Mouse (Mus musculus) liver, adult 2 months (tissue): Measurements from ENCODE around the gene Fn3krp. TPM values are rescaled to one million over a fixed set of nuclear protein-coding genes. Genes with fewer than 3 reads are reported as not detected.

ENCODE experiments used
- DNase-seq: peaks from one replicate; pipeline ENCODE4 v3.0.0-alpha.2; 2011; ENCODE audit warnings: low read depth, low spot score; ENCODE audit errors: extremely low read depth
- H3K27ac ChIP-seq: fragments of 200-500 bp; replicated peaks from 2 replicates; pipeline ENCODE4 v1.5.1; 2012; ENCODE audit warnings: low read depth, mild to moderate bottlenecking, control low read depth, inconsistent platforms, low read length; ENCODE audit not compliant: insufficient read depth
- H3K27me3 ChIP-seq: fragments of 200-500 bp; 2 replicates; pipeline ENCODE4 v1.6.1; 2012; ENCODE audit warnings: mild to moderate bottlenecking, moderate library complexity, low read length, inconsistent platforms; ENCODE audit not compliant: control insufficient read depth, insufficient read depth
- H3K36me3 ChIP-seq: fragments of 200-500 bp; 2 replicates; pipeline ENCODE4 v1.6.1; 2012; ENCODE audit warnings: low read length, inconsistent platforms; ENCODE audit not compliant: control insufficient read depth, insufficient read depth
- H3K4me1 ChIP-seq: fragments of 200-500 bp; 2 replicates; pipeline ENCODE4 v1.6.1; 2011; ENCODE audit warnings: low read length; ENCODE audit not compliant: control insufficient read depth, insufficient read depth
- H3K4me3 ChIP-seq: fragments of 200-500 bp; 2 replicates; pipeline ENCODE4 v1.5.1; 2011; ENCODE audit warnings: low read depth, mild to moderate bottlenecking, control low read depth, low read length, moderate library complexity; ENCODE audit not compliant: insufficient read depth
- H3K79me2 ChIP-seq: fragments of 200-500 bp; 2 replicates; pipeline ENCODE4 v1.6.1; 2012; ENCODE audit warnings: inconsistent platforms, mild to moderate bottlenecking, low read length, moderate library complexity; ENCODE audit not compliant: control insufficient read depth, insufficient read depth
- H3K9ac ChIP-seq: fragments of 200-500 bp; 2 replicates; pipeline ENCODE4 v1.6.1; 2012; ENCODE audit warnings: low read depth, mild to moderate bottlenecking, control low read depth, inconsistent platforms, low read length
- CTCF ChIP-seq: fragments of 200-500 bp; IDR thresholded peaks from 2 replicates; pipeline ENCODE4 v1.5.1; 2011; ENCODE audit warnings: low read depth, low read length, control low read depth
- POLR2A ChIP-seq: fragments of 200-500 bp; IDR thresholded peaks from 2 replicates; pipeline ENCODE4 v1.6.1; 2011; ENCODE audit warnings: low read length, control low read depth; ENCODE audit not compliant: insufficient read depth; ENCODE audit errors: extremely low read depth
- WGBS: fragments of 180-500 bp; shearing (Covaris S2); methylation state at CpG from one replicate; pipeline ENCODE4 v1.1.7; 2018; 5-methylcytosine and 5-hydroxymethylcytosine counted together
- polyA plus RNA-seq: library from polyadenylated mRNA; depleted of rRNA; stranded (reverse); fragments of >200 nt; gene quantifications from 2 replicates; pipeline ENCODE4 v1.2.3, GENCODE M21; 2012
- total RNA-seq: library from RNA; depleted of rRNA; stranded (reverse); fragments of >200 nt; gene quantifications from 2 replicates; pipeline ENCODE4 v1.2.3, GENCODE M21; 2014

Gene Fn3krp
- total and polyA plus RNA-seq, 2 experiments: 5.5 to 12.7 TPM

GRCm38 (mm10) chr11:121451216-121451726 lies 30.1 kb downstream of the Fn3krp start:
- 47% methylated on average over 9 of the region's 9 CpGs for WGBS
- no peaks in the 10 kb centered on the region for H3K27me3 ChIP-seq
- H3K27ac ChIP-seq: no peak overlapping the region
- no peak for TF ChIP-seq CTCF
- no peak for TF ChIP-seq POLR2A
- H3K36me3 ChIP-seq: peaks cover 2% of the 10 kb centered on the region; the same call in 1 of the 2 replicates
- H3K79me2 ChIP-seq: no peaks in the 10 kb centered on the region
- H3K4me3 ChIP-seq: no peak overlapping the region
- no peak for DNase-seq
- peaks cover 3% of the 10 kb centered on the region for H3K4me1 ChIP-seq
- H3K9ac ChIP-seq: no peak overlapping the region

- TF ChIP-seq POLR2A (no peak), CTCF (no peak)
- WGBS: under 1% methylated on average over 58 of the region's 58 CpGs
- H3K27me3 ChIP-seq: no peaks in the 10 kb centered on the region
- peak; percentile 82 for DNase-seq
- peaks cover 3% of the 10 kb centered on the region for H3K4me1 ChIP-seq
- H3K9ac ChIP-seq: peak within 1 kb of the TSS; percentile 69
- peak within 1 kb of the TSS; percentile 84 for H3K4me3 ChIP-seq
- peaks cover 2% of the 10 kb centered on the region; the same call in 1 of the 2 replicates for H3K36me3 ChIP-seq
- H3K27ac ChIP-seq: 0 out of 2 replicates have a peak within 1 kb of the TSS, but pooled peaks have one; percentile 5
- H3K79me2 ChIP-seq: no peaks in the 10 kb centered on the region
These were observed 30.8 kb downstream of the Fn3krp start, which contains the start of gene Tbcd for GRCm38 (mm10) chr11:121451753-121452635. Gene Tbcd (plus strand): TSS chr11:121451949.

- Histone ChIP-seq H3K79me2 (no peaks in the 10 kb centered on the region), H3K27me3 (no peaks in the 10 kb centered on the region), H3K27ac (no peak overlapping the region), H3K36me3 (peaks cover 20% of the 10 kb centered on the region), H3K4me3 (no peak overlapping the region), H3K4me1 (no peaks in the 10 kb centered on the region), H3K9ac (no peak overlapping the region)
- WGBS: 92% methylated on average over 3 of the region's 3 CpGs
- no peak for TF ChIP-seq POLR2A
- TF ChIP-seq CTCF: peak; percentile 44
- no peak for DNase-seq
These were observed 36.7 kb downstream of the Fn3krp start for GRCm38 (mm10) chr11:121457874-121458273.

- DNase-seq: no peak
- no peaks in the 10 kb centered on the region for H3K4me1 ChIP-seq
- H3K9ac ChIP-seq: no peak overlapping the region
- TF ChIP-seq CTCF: no peak
- TF ChIP-seq POLR2A: no peak
- 96% methylated on average over 6 of the region's 6 CpGs for WGBS
- no peaks in the 10 kb centered on the region for H3K27me3 ChIP-seq
- peaks cover 21% of the 10 kb centered on the region; the same call in 1 of the 2 replicates for H3K36me3 ChIP-seq
- no peak overlapping the region for H3K27ac ChIP-seq
- no peak overlapping the region for H3K4me3 ChIP-seq
- no peaks in the 10 kb centered on the region for H3K79me2 ChIP-seq
These were observed 46.2 kb downstream of the Fn3krp start for GRCm38 (mm10) chr11:121467408-121467807.

DNA sequence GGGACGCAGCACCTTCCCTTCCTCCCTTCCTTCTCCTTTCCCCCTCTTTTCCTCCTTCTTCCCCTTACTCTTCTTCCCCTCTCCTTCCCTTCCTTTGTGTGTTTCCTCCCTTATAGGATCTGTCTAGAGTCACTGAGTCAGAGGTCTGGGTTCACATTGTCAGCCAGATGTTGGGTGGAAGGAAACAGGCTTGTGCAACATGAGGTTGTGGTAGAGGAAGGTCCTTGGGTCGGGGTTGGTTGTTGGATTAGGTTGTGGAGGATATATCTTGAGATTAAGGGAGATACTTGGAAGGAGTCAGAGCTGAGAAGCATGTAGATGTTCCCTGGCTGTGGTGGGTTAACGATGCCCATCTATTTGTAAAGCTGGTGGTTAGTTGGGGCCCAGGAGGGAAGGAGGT lies 53.6 kb downstream of the Fn3krp start:
- H3K36me3 ChIP-seq: no peaks in the 10 kb centered on the region; the same call in 1 of the 2 replicates
- no peak for DNase-seq
- no peaks in the 10 kb centered on the region for H3K79me2 ChIP-seq
- no peak for TF ChIP-seq POLR2A
- TF ChIP-seq CTCF: no peak
- no peaks in the 10 kb centered on the region for H3K27me3 ChIP-seq
- H3K4me3 ChIP-seq: no peak overlapping the region
- 78% methylated on average over 3 of the region's 3 CpGs for WGBS
- H3K27ac ChIP-seq: no peak overlapping the region
- no peak overlapping the region for H3K9ac ChIP-seq
- no peaks in the 10 kb centered on the region for H3K4me1 ChIP-seq
